Mouse (Mus musculus): ENCODE results near the gene 2200002D01Rik.

GRCm38 (mm10) chr7:29233745-29234144 lies 14.5 kb downstream of the 2200002D01Rik start:
- no peak for TF ChIP-seq POLR2A (IDR thresholded peaks at IDR 0.05; ENCODE audit: extremely low read depth, insufficient read depth, low read length)
- no peak for TF ChIP-seq CTCF (IDR thresholded peaks at IDR 0.05; ENCODE audit: low read depth, low read length)
